Mouse (Mus musculus): Measurements from ENCODE around the gene Tanc1.

Tanc1 gene

GRCm38 (mm10) chr2:59713626-59714556 lies 102.0 kb downstream of the Tanc1 start:
- no peak for DNase-seq (ENCODE audit: low read depth in 2 of 2, low spot score in 2 of 2)

DNA sequence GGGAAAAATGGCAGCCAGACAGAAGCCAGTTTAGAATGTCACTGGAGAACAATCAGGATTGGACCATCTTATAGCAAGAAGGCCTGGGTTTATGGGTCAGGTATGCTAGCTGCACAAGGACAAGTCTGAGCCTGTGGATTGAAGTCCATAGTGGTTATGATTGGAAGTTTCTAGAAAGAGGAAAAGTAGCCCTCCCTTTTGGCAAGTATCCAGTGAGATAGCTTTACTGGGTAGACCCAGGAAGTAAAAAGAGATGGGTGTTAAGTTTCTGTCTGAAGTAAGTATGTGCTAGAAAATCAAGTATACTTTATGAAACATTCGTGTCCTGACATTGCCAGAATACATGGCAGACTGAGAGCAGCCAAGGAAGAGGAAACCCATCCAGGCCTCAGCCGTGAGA lies 103.2 kb downstream of the Tanc1 start:
- no peak for DNase-seq (ENCODE audit: low read depth in 2 of 2, low spot score in 2 of 2)

DNA sequence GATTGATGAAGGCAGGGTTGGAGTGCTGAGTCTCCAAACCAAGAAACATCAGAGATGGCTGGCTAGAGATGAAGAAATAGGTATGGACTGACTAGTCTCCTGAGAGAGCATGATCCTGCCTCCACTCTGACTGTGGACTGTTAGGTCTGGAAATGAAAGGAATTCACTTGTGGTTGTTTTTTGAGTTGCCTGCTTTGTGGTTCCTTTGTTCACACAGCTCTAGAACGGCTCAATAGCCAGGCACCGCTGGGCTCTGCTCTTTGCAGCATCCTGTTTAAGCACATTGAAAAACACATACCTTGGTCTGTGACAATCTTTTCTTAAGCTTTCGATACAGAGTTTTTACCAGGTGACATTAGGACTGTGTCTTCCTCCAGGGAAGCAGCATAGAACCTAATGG lies 104.6 kb downstream of the Tanc1 start:
- no peak for DNase-seq (ENCODE audit: low read depth in 2 of 2, low spot score in 2 of 2)

DNA sequence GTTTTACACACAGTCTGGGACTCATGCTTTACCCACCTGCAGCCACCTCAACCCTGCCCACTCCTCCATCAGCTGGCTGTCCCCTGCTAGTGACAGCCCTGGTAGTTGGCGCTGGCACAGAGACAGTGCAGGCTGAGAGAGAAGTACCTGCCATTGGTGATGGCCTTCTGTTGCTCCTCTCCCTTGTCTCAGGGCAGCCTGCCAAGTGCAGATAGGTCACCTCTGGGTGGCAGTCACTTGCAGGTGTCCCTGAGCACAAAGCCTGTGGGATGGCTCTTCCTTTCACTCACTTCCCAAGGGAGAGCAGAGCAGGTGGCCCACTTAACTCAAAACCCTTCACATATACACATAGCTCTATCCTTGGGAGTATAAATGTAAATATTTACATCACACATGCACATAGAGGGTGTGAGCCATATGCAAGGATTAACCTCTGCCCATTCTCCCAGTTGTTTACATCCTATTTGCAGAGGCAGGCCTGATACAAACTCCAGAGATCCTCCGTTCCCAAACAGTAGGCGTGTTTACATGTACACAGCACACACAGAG lies 106.0 kb downstream of the Tanc1 start:
- DNase-seq (ENCODE audit: low read depth in 2 of 2, low spot score in 2 of 2), result no peak

GRCm38 (mm10) chr2:59718601-59719416 lies 107.0 kb downstream of the Tanc1 start:
- DNase-seq (ENCODE audit: low read depth in 2 of 2, low spot score in 2 of 2), result no peak

DNA sequence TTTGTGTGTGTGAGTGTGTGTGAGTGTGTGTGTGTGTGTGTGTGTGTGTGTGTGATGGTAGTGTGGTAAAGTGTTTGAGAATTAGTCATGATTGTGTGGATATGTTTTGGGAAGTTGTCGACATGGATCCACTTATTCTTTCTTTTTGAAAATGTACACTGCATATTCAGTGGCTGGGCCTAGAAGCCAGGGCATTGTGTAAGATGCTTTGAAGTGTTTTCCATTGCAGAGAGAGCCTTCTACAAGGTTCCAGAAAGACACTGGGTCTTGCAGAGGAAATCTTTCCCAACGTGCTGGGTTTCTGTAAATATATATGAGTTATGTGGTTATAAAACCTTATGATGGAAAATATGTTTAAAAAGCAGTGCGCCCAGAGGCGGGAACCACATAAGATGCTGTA lies 108.0 kb downstream of the Tanc1 start:
- no peak for DNase-seq (ENCODE audit: low read depth in 2 of 2, low spot score in 2 of 2)

- no peak for DNase-seq (ENCODE audit: low read depth in 2 of 2, low spot score in 2 of 2)
Observed at GRCm38 (mm10) chr2:59721119-59721518, 109.3 kb downstream of the Tanc1 start.

- no peak for DNase-seq (ENCODE audit: low read depth in 2 of 2, low spot score in 2 of 2)
Observed at GRCm38 (mm10) chr2:59721758-59722157, 109.9 kb downstream of the Tanc1 start.

DNA sequence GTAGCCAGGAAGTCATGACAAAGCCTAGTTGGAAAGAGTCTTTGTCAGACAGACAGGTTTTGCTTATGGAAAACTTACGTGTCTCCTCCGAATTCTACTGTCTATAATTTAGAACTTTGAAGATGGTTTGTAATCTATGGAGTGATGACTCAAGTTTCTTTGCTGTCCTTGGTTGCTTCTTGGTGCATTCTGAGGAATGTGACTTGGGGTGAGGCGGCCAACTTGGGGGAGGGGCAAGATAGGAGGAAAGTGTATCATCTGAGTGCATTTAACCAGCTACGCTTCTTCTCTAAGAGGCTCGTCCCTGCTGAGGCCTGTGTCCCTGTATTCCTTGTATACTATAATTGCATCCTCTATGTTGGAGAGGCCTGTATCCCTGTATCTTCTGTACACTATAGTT lies 111.5 kb downstream of the Tanc1 start:
- DNase-seq (ENCODE audit: low read depth in 2 of 2, low spot score in 2 of 2), result no peak

DNA sequence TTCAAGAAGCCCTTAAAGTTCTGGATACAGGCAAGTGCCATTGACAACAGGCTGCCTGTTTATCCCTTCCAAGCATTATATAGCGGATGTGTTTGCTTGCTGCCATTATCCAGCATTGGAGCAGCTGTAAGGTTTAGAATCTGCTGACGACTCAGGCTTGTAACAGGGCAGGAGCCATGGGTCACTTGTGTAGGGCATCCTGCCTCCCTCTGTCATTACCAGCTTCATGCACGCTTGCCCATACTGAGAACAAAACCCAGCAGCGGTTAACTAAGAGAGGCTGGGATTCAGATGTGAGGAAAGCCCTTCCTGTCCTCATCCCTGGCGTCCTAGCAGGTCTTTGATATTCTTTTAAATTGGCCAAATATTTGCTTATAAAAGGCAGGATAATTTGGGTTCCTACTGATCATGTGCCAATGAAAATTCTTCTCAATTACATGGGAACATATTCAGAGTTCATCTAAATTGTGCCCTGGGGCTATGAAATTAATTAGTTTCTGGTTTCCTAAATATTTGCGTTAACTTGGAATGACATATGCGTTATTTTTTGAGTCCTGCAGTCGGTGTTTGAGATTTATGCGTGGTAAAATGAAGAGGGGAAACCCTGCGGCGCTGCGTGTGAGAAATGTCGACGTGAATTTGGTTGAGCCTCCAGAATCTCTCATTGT lies 113.8 kb downstream of the Tanc1 start:
- DNase-seq (ENCODE audit: low read depth in 2 of 2, low spot score in 2 of 2), result no peak

- no peak for DNase-seq (ENCODE audit: low read depth in 2 of 2, low spot score in 2 of 2)
Observed at GRCm38 (mm10) chr2:59731831-59732230, 120.0 kb downstream of the Tanc1 start.

- no peak for DNase-seq (ENCODE audit: low read depth in 2 of 2, low spot score in 2 of 2)
Observed at GRCm38 (mm10) chr2:59733410-59733809, 121.6 kb downstream of the Tanc1 start.

- DNase-seq (ENCODE audit: low read depth in 2 of 2, low spot score in 2 of 2), result no peak
Observed at GRCm38 (mm10) chr2:59736401-59736898, 124.6 kb downstream of the Tanc1 start.

GRCm38 (mm10) chr2:59737368-59737767 lies 125.5 kb downstream of the Tanc1 start:
- DNase-seq (ENCODE audit: low read depth in 2 of 2, low spot score in 2 of 2), result no peak

DNA sequence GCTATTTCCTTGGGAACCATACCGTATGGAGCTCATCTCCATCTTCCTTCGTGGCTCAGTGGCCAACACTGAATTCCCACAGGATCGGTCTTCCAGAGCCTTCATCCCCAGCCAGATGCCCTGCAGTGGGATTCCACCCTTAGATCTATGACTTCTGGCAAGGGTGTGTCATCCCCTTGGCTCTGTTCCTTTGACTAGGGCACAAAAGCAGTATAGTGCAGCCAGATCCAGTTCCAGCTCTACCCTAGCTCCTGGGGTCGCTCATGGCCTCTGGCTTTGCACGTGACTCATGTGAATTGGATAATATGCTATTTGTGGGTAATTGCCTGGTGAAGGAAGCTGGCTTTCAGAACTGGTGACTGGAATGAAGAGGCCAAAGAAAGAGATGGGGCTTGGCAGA lies 126.5 kb downstream of the Tanc1 start:
- no peak for DNase-seq (ENCODE audit: low read depth in 2 of 2, low spot score in 2 of 2)

- no peak for DNase-seq (ENCODE audit: low read depth in 2 of 2, low spot score in 2 of 2)
Observed at GRCm38 (mm10) chr2:59739036-59739435, 127.2 kb downstream of the Tanc1 start.

GRCm38 (mm10) chr2:59742500-59743116 lies 130.8 kb downstream of the Tanc1 start:
- no peak for DNase-seq (ENCODE audit: low read depth in 2 of 2, low spot score in 2 of 2)

- DNase-seq (ENCODE audit: low read depth in 2 of 2, low spot score in 2 of 2), result peak; percentile 35 to 44
Observed at GRCm38 (mm10) chr2:59745428-59745827, 133.6 kb downstream of the Tanc1 start.

DNA sequence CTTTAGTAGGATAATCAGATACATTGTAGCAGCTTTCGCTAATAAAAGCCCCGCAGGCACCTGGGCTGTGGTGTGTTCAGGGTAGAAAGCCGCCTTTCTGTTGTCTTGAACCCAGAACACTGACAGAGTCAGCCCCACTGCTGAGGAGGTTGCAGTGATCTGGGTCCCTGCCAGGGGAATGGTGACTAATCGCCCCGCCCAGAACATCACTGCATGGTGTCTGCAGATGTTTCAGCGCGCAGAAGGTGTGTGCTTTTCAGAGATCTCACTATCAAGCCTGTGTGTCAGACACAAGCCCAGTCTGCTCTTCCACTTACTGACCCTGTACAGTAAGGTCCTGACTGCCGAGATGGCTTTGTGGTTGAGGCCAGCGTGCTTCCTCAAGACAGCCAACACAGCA lies 134.2 kb downstream of the Tanc1 start:
- no peak for DNase-seq (ENCODE audit: low read depth in 2 of 2, low spot score in 2 of 2)

GRCm38 (mm10) chr2:59747757-59748156 lies 135.9 kb downstream of the Tanc1 start:
- no peak for DNase-seq (ENCODE audit: low read depth in 2 of 2, low spot score in 2 of 2)

DNA sequence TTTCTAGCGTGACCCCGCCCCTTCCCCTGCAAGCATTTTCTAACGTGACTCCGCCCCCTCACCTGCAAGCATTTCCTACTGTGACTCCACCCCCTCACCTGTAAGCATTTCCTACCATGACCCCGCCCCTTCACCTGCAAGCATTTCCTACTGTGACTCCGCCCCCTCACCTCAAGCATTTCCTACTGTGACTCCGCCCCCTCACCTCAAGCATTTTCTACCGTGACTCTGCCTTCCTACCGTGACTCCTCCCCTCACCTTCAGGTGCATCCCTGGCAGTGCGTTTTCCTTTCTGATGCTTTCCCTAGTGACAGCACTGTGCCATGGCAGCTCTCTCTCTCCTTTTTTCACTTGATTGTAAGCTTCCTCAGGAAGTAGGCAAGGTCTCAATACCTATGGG lies 137.5 kb downstream of the Tanc1 start:
- no peak for DNase-seq (ENCODE audit: low read depth in 2 of 2, low spot score in 2 of 2)

All from CD8-positive naive resting alpha-beta T cell, adult 2 months (primary cell).